Mouse (Mus musculus): ENCODE data around the gene Zcchc7.
A peak's percentile ranks its signal among the peaks of the same experiment; 100 is the strongest.

Zcchc7 gene

DNA sequence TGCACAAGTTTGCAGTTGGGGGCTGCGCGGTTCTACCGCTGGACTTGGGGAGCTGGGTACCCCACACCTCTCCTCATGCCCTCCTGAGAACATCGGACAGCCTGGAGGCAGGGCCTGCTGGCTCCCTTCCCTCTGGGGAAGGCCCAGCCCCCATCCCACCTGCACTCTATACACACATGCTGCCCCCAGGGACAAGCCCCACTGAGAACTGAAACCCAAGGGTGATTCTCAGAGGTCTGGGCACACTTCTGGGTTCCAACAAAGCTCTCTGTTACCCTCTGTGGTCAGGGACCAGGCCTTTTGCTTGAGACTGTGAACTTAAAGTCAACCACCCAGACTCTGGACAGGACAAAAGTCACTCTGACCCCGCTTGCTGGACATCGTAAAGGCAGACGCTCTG lies 214.4 kb downstream of the Zcchc7 start:
- no peak for DNase-seq

DNA sequence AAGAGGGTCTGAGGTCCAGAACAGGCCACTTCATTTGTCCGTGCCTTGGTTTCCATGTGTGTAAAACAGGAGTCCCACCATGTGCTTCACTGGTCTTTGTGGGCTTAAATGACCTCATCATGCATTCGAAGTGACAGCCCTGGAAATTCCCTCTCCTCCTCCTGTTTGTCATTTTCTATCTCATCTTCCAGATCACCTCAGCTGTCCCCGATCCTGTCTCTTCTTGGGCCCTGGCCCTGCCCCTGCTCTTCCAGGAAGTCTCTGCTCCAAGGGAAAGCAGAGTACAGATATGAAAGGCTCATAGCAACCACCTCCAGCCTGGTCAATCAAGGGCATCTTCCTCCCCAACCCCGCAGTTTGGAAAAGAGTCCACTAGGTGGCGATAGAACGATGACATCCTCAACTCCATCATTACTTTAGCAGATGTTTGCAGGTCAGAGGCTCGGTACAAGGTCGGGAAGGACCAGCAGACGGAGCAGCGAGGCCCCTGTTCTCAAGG lies 215.0 kb downstream of the Zcchc7 start:
- peak; percentile 49 for DNase-seq

DNA sequence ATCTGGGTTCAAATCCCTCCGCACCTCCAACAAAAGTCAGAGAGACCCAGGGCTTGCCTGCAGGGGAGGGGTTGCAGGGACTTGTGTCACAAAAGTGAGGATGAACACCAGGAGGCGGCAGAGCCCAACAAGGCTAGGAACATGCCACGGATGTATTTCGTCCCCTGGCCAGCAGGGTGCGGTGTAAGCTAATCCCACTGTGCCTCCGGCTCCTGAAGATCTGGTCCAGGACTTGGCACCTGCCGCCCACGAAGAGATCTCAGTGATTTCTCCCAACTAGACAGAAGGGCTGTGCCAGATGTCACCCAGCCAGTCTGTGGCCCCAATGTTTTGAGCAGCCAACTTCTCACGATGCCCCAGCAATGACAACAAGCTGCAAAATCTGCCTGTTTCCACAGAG lies 217.8 kb downstream of the Zcchc7 start:
- DNase-seq, result peak; percentile 95

DNA sequence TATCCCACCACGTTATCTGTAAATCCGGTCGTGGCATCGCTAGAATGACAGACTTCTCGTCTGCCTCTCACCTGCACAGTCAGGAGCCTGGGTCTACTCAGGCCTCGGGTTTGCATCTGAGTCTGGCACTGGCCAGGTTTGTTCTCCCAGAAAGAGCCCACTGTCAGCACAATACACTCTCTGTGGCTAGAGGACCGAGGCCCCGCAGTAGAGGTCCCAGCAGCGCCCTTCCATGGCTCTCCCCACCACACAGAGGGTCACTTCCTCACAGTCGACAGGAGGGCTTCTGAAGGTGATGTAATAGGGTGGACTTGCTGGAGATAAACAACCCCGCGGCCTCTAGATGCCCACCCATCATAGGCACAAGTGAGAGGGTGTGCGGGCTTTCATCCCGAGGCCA lies 218.2 kb downstream of the Zcchc7 start:
- DNase-seq, result no peak

DNA sequence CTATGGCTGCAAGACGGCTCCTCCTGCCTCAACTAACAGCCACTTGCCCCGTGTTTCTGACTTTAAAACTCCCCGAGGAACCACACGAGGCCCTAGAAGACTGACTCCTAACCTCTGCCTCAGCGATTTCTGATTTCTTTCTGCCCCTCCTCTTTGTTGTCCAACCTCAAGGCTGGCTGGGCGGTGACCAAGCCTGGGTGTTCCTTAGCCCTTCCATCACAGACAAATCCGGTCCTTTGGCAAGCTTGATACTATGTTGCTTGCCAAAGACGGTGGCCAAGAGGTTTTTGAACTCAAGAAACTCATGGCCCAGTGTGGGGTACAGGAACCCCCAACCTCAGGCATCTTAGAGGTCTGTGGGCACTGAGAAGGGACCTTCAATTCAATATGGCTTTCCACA lies 218.7 kb downstream of the Zcchc7 start:
- no peak for DNase-seq

DNA sequence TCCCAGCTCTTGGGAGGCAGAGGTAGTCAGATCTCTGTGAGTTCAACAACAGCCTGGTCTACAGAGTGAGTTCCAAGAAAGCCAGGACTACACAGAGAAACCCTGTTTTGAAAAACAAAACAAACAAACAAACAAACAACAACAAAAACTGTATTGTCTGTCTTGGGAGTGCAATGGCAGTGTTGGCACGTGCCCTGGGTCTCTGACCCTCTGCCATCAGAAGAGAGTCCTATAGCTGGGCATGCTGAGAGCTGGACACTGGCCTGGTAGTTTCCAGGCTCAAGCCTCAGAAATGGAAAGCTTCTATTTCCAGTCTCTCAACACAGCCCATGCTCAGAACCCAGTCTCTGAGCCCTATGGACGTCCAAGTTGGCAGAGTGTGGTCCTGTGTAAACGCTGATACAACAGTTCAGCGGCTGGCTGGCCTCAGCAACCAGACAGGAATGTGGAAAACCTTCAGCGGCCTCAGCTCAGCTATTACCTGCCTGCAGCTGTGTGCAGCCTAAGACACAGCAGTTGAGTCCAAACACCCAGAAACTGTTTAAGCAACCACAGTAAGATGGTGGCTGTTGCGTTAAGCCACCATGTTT lies 220.4 kb downstream of the Zcchc7 start:
- no peak for DNase-seq

DNA sequence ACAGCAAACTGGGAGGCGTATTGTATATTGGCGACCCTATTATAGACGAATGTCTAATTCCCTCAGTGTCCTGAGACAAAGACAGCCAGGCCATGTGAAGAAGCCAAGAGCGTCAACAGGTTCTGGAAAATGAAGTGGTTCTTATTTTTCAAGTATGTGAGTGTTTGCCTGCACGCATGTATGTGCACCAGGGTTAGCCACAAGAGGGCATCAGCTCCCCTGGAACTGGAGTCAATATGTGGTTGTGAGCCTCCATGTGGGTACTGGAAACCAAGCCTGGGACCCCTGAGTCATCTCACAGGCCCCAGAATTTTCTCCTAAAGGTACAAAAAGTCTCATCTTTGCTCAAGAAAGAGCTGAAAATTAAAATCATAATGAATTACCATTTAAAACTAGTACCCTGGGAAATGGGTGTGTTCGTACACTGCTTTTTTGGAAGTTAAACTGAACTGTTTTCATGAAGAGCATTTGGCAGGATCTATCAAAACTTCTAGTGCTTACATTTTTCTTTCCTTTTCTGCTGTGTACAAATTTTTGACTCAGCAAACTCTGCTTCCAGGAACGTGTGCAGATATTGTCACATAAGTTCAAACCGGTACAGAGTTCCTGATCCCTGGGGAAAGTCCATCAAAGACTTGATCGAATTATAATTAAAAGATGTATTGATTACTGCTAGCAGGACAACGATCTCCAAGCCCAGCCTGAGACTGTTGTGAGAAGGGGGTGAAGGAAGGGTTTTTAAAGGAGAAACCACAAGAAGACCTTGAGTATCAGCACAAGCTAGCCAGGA lies 221.4 kb downstream of the Zcchc7 start:
- no peak for DNase-seq

DNA sequence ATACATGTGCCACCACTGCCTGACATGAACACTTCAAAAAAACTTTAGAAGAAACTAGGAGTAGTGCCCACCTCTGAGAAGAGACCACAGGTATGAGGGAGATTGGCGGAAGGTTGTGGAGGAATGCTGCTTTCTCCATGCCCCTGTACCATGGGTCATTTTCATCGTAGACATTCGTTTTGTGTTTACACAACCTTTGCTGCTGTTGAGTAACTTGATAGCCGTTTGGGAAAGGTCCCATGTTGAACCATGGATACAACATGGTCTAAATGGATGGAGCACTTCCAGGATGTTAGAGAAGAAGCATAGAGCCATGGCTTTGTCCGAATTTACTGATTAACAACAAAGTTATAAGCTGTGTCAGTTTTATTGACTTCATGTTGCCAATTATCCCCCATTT lies 222.5 kb downstream of the Zcchc7 start:
- no peak for DNase-seq

DNA sequence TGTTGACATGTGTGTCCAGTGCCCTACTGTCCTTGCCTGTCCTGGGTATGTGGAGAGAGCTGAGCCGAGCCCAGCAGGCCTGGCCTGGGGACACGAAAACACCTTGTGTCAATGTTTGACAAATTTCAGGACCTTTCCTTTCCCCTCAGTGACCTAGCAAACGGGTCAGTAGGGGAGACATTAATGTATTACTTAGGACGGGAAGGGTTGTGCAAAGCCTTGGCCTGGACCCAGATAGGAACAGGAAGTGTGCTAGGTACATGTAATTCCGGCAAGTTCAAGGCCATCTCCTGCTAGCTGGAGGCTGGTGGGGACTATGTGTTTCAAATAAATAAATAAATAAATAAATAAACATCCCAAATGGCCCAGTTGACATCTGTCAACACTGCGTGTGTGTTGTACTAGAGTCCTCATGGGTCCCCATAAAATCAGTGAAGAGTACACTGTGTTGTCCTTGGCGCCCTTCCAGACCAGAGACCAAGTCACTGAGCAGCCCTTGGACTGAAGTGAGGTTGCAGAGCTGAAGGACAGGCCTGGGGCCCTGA lies 224.2 kb downstream of the Zcchc7 start:
- DNase-seq, result no peak

DNA sequence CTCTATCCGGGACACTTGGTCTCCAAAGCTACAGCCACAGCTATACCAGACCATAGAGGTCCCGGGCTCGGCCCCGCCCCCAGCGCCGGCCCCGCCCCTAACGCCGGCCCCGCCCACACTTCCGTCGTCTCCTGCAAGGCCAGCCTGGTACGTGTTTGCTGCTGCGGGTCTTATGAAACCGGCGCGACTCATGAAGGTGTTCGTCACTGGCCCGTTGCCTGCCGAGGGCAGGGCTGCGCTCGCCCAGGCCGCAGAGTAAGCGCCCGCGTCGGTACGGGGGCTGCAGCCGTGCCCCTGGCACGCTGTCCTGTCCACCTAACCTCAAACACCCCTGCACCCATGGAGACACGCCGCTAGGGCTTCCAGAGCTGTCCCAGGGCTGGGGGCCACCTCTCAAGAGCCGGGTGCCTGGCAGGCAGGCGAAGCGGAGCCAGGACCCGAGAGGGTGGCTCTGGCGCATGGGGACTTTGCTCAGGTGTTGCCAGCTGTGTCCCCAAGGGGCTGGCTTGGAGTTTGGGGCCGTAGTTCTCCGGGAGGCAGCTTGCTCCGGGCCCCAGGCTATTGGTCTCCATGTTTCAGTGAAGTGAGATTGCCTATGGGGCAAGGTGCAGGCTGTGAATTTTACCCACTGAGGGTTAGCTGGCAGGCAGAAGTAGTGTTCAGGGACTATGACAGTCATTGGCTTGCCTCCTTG lies 225.8 kb downstream of the Zcchc7 start, which contains the start of gene Grhpr:
Gene Grhpr, plus strand, starts transcription at position 116 of the 694 bp plus-strand sequence.
- DNase-seq, result peak; percentile 82
